Mouse (Mus musculus) CH12.LX (cell line): ENCODE measurements around the gene Gatb. TPM values are rescaled to one million over a fixed set of nuclear protein-coding genes. Genes with fewer than 3 reads are reported as not detected.
A peak's percentile ranks its signal among the peaks of the same experiment; 100 is the strongest.

Experiments
- DNase-seq: peaks from one replicate; pipeline ENCODE4 v3.0.0-alpha.2; 2013; ENCODE audit errors: extremely low read depth
- H3K27ac ChIP-seq: 2 replicates; pipeline ENCODE4 v1.5.1; 2012; ENCODE audit warnings: low read depth, mild to moderate bottlenecking, control low read depth, moderate library complexity; ENCODE audit not compliant: insufficient read depth
- H3K27me3 ChIP-seq: replicated peaks from 2 replicates; pipeline ENCODE3; 2012; ENCODE audit warnings: inconsistent platforms
- H3K36me3 ChIP-seq, 2 experiments: replicated peaks in 1 of 2; 2 replicates each; pipeline versions ENCODE3 to v1.6.1; 2012; ENCODE audit warnings: inconsistent platforms in 1 of 2, low read length in 1 of 2, mild to moderate bottlenecking in 1 of 2, mixed read lengths in 1 of 2, moderate library complexity in 1 of 2; ENCODE audit not compliant: control insufficient read depth in 1 of 2, insufficient read depth in 1 of 2
- H3K4me1 ChIP-seq, 2 experiments: 2 replicates each; pipeline ENCODE4 v1.6.1; 2012; ENCODE audit warnings: inconsistent platforms in 1 of 2, moderate library complexity in 1 of 2; ENCODE audit not compliant: insufficient read depth in 2 of 2, control insufficient read depth in 1 of 2
- H3K4me2 ChIP-seq: 2 replicates; pipeline ENCODE4 v1.6.1; 2012; ENCODE audit warnings: low read depth, mild to moderate bottlenecking, control low read depth; ENCODE audit not compliant: poor library complexity, insufficient read depth, severe bottlenecking
- H3K4me3 ChIP-seq, 3 experiments: fragments of 150-350 bp in 1 of 3; sonication (generic) in 1 of 3; replicated peaks in 1 of 3; 2 replicates each; pipeline versions ENCODE3 to v1.5.1; 2011 to 2012; ENCODE audit warnings: low read depth in 2 of 3, low read length in 2 of 3, mild to moderate bottlenecking in 2 of 3, moderate library complexity in 2 of 3, control low read depth in 1 of 3, improper control_type of control experiment in 1 of 3, inconsistent platforms in 1 of 3, mixed read lengths in 1 of 3; ENCODE audit not compliant: poor library complexity in 1 of 3
- H3K79me2 ChIP-seq: replicated peaks from 2 replicates; pipeline ENCODE4 v1.6.1; 2012; ENCODE audit warnings: mild to moderate bottlenecking, moderate library complexity; ENCODE audit not compliant: control insufficient read depth, poor library complexity, insufficient read depth, severe bottlenecking; ENCODE audit errors: extremely low read depth
- H3K9ac ChIP-seq: 2 replicates; pipeline ENCODE4 v1.6.1; 2012; ENCODE audit warnings: low read depth, mild to moderate bottlenecking, control low read depth, moderate library complexity; ENCODE audit not compliant: insufficient read depth
- H3K9me3 ChIP-seq: replicated peaks from 2 replicates; pipeline ENCODE3; 2012; ENCODE audit warnings: low read length, inconsistent platforms, mixed read lengths
- BHLHE40 ChIP-seq: IDR thresholded peaks from 2 replicates; pipeline ENCODE4 v1.6.1; 2011; ENCODE audit warnings: mild to moderate bottlenecking, low read depth, low read length, improper control_type of control experiment
- CHD1 ChIP-seq: IDR thresholded peaks from 2 replicates; pipeline ENCODE4 v1.6.1; 2012; ENCODE audit warnings: low read depth, low read length, improper control_type of control experiment, inconsistent platforms
- CTCF ChIP-seq, 2 experiments: IDR thresholded peaks in 1 of 2; conservative IDR thresholded peaks in 1 of 2; 2 replicates each; pipeline ENCODE4 v1.5.1; 2011 to 2012; ENCODE audit warnings: low read depth in 2 of 2, low read length in 2 of 2, improper control_type of control experiment in 1 of 2, inconsistent platforms in 1 of 2, mild to moderate bottlenecking in 1 of 2, moderate library complexity in 1 of 2
- E2F4 ChIP-seq: IDR thresholded peaks from 2 replicates; pipeline ENCODE4 v1.6.1; 2011; ENCODE audit warnings: low read depth, low read length, improper control_type of control experiment; ENCODE audit not compliant: insufficient replicate concordance
- ELF1 ChIP-seq: IDR thresholded peaks from 2 replicates; pipeline ENCODE4 v1.6.1; 2014; ENCODE audit warnings: low read depth, mild to moderate bottlenecking, inconsistent platforms, low read length, improper control_type of control experiment
- HCFC1 ChIP-seq: IDR thresholded peaks from 2 replicates; pipeline ENCODE4 v1.6.1; 2012; ENCODE audit warnings: low read depth, mild to moderate bottlenecking, inconsistent platforms, low read length, improper control_type of control experiment
- IRF4 ChIP-seq: IDR thresholded peaks from 2 replicates; pipeline ENCODE4 v1.6.1; 2014; ENCODE audit warnings: low read depth, mild to moderate bottlenecking, inconsistent platforms, low read length, improper control_type of control experiment
- MAFK ChIP-seq: IDR thresholded peaks from 2 replicates; pipeline ENCODE4 v1.6.1; 2011; ENCODE audit warnings: low read length, improper control_type of control experiment; ENCODE audit not compliant: insufficient replicate concordance
- MAX ChIP-seq: IDR thresholded peaks from 2 replicates; pipeline ENCODE4 v1.6.1; 2011; ENCODE audit warnings: low read length, improper control_type of control experiment
- MAZ ChIP-seq: IDR thresholded peaks from 2 replicates; pipeline ENCODE4 v1.6.1; 2012; ENCODE audit warnings: low read depth, mild to moderate bottlenecking, inconsistent platforms, low read length, improper control_type of control experiment, moderate library complexity
- MEF2A ChIP-seq: IDR thresholded peaks from 2 replicates; pipeline ENCODE4 v1.6.1; 2014; ENCODE audit warnings: low read depth, mild to moderate bottlenecking, inconsistent platforms, low read length, improper control_type of control experiment, borderline replicate concordance
- MXI1 ChIP-seq: IDR thresholded peaks from 2 replicates; pipeline ENCODE4 v1.6.1; 2011; ENCODE audit warnings: mild to moderate bottlenecking, low read depth, low read length, improper control_type of control experiment
- NELFE ChIP-seq: IDR thresholded peaks from 2 replicates; pipeline ENCODE4 v1.6.1; 2011; ENCODE audit warnings: low read depth, low read length, improper control_type of control experiment
- RAD21 ChIP-seq: IDR thresholded peaks from 2 replicates; pipeline ENCODE4 v1.6.1; 2011; ENCODE audit warnings: low read depth, mild to moderate bottlenecking, low read length, improper control_type of control experiment, moderate library complexity
- RCOR1 ChIP-seq: conservative IDR thresholded peaks from 2 replicates; pipeline ENCODE4 v1.6.1; 2012; ENCODE audit warnings: low read depth, mild to moderate bottlenecking, inconsistent platforms, low read length, improper control_type of control experiment
- SIN3A ChIP-seq: IDR thresholded peaks from 2 replicates; pipeline ENCODE4 v1.6.1; 2012; ENCODE audit warnings: low read length, improper control_type of control experiment, inconsistent platforms
- SMC3 ChIP-seq: IDR thresholded peaks from 2 replicates; pipeline ENCODE4 v1.6.1; 2011; ENCODE audit warnings: low read depth, low read length, improper control_type of control experiment
- TBP ChIP-seq: conservative IDR thresholded peaks from 2 replicates; pipeline ENCODE4 v1.6.1; 2011; ENCODE audit warnings: low read depth, low read length, improper control_type of control experiment
- TCF12 ChIP-seq: IDR thresholded peaks from 2 replicates; pipeline ENCODE4 v1.6.1; 2014; ENCODE audit warnings: low read depth, mild to moderate bottlenecking, inconsistent platforms, low read length, improper control_type of control experiment
- USF1 ChIP-seq: IDR thresholded peaks from 2 replicates; pipeline ENCODE4 v1.6.1; 2014; ENCODE audit warnings: low read depth, mild to moderate bottlenecking, inconsistent platforms, low read length, improper control_type of control experiment
- ZKSCAN1 ChIP-seq: IDR thresholded peaks from 2 replicates; pipeline ENCODE4 v1.6.1; 2012; ENCODE audit warnings: low read depth, inconsistent platforms, low read length, improper control_type of control experiment, borderline replicate concordance
- ZMIZ1 ChIP-seq: IDR thresholded peaks from 2 replicates; pipeline ENCODE4 v1.6.1; 2012; ENCODE audit warnings: low read depth, mild to moderate bottlenecking, inconsistent platforms, low read length, improper control_type of control experiment
- dilution Hi-C: fragments of 300-500 bp; cut with MboI; formaldehyde crosslinking; loops from 2 replicates; pipeline ENCODE4 v1.14.3; 2020; ENCODE audit warnings: low sequenced_read_pairs; ENCODE audit not compliant: extremely low pct_unique_long_range_greater_than_20kb, extremely low pct_ligation_motif_present
- in situ Hi-C: fragments of 300-500 bp; cut with MboI; formaldehyde crosslinking; loops from 3 replicates; pipeline ENCODE4 v1.14.3; 2019; ENCODE audit warnings: low sequenced_read_pairs, low pct_ligation_motif_present, low pct_unique_long_range_greater_than_20kb, mixed read lengths
- polyA plus RNA-seq: library from polyadenylated mRNA; unstranded; fragments of >175 nt; gene quantifications from 2 replicates; pipeline ENCODE4 v1.2.1, GENCODE M21; 2012; ENCODE audit warnings: low read depth; ENCODE audit not compliant: insufficient read length
- total RNA-seq, 2 experiments: library from RNA; depleted of rRNA; stranded (reverse); fragments of 300-350 nt in 1 of 2; fragments of >200 nt in 1 of 2; gene quantifications; 2 replicates each; pipeline ENCODE4 v1.2.3; 2012 to 2014

The Gatb gene
- total and polyA plus RNA-seq, 3 experiments, result 27.4 to 39.8 (median 31.9) TPM

- dilution Hi-C loops (no loop called here), in situ Hi-C loops (loop anchor here (25.0 kb wide), 1 partner anchor 617 kb away; no protein-coding TSS in a partner anchor)
- Histone ChIP-seq H3K27me3 (no peaks in the 10 kb centered on the region), H3K4me2 (no peak overlapping the region), H3K4me3 (no peak overlapping the region), H3K79me2 (no peaks in the 10 kb centered on the region), H3K9me3 (peaks cover 7% of the 10 kb centered on the region), H3K4me1 (peaks cover 0 to 8% of the 10 kb centered on the region in 2 experiments; a peak in 1 of 4 replicates), H3K36me3 (peaks cover 16 to 26% of the 10 kb centered on the region in 2 experiments), H3K27ac (no peak overlapping the region), H3K9ac (no peak overlapping the region)
- DNase-seq, result no peak
- TF ChIP-seq HCFC1 (no peak), MXI1 (no peak), MAZ (no peak), MEF2A (no peak), TCF12 (no peak), E2F4 (no peak), SIN3A (no peak), MAX (no peak), NELFE (no peak), CTCF (conservative IDR thresholded peaks at IDR 0.05 in 1 of 2, IDR thresholded peaks at IDR 0.05 in 1 of 2; ENCODE audit: low read depth in 2 of 2, low read length in 2 of 2) (no peak), BHLHE40 (no peak), CHD1 (no peak), MAFK (no peak), ZKSCAN1 (no peak), IRF4 (no peak), RCOR1 (no peak), RAD21 (no peak), ZMIZ1 (no peak), SMC3 (no peak)
These were observed 20.1 kb upstream of the Gatb start for GRCm38 (mm10) chr3:85553731-85554277.

GRCm38 (mm10) chr3:85564603-85565002 lies 9.3 kb upstream of the Gatb start:
- H3K4me2 ChIP-seq, result peak overlapping the region; percentile 90
- peak; percentile 51 for DNase-seq
- peak overlapping the region; percentile 91 for H3K27ac ChIP-seq
- peak overlapping the region in 1 of 3 experiments; percentile 7 for H3K4me3 ChIP-seq
- no peaks in the 10 kb centered on the region for H3K79me2 ChIP-seq
- H3K9ac ChIP-seq, result peak overlapping the region; percentile 18
- H3K27me3 ChIP-seq, result no peaks in the 10 kb centered on the region
- peak in 1 of 2 experiments; percentile 38; a peak in 1 of 4 replicates for TF ChIP-seq CTCF (conservative IDR thresholded peaks at IDR 0.05 in 1 of 2, IDR thresholded peaks at IDR 0.05 in 1 of 2; ENCODE audit: low read depth in 2 of 2, low read length in 2 of 2)
- no peak for TF ChIP-seq USF1
- 0 out of 2 replicates have a peak, but pooled peaks have one; percentile 8 for TF ChIP-seq ELF1
- 0 out of 2 replicates have a peak, but pooled peaks have one; percentile 17 for TF ChIP-seq TBP
- 0 out of 2 replicates have a peak, but pooled peaks have one; percentile 16 for TF ChIP-seq IRF4
- TF ChIP-seq, all 38 proteins: peak for 4
- no peaks in the 10 kb centered on the region for H3K9me3 ChIP-seq
- in situ Hi-C loops, result loop anchor here (25.0 kb wide), 1 partner anchor 627 kb away; no protein-coding TSS in a partner anchor
- peaks cover 5 to 32% of the 10 kb centered on the region in 2 experiments; a peak in 3 of 4 replicates for H3K4me1 ChIP-seq
- dilution Hi-C loops, result no loop called here
- H3K36me3 ChIP-seq, result peaks cover 0 to 7% of the 10 kb centered on the region in 2 experiments
